Mouse (Mus musculus): ENCODE results near the gene Ube2l3.

- peak; percentile 41; the same call in 1 of the 2 replicates for TF ChIP-seq POLR2A (IDR thresholded peaks at IDR 0.05; ENCODE audit: borderline replicate concordance, control insufficient read depth, low read depth, low read length)
- TF ChIP-seq CTCF (IDR thresholded peaks at IDR 0.05; ENCODE audit: control insufficient read depth, insufficient read depth, low read length): no peak
Measured at GRCm38 (mm10) chr16:17110771-17111743, 91.4 kb downstream of the Ube2l3 start, which contains the start of gene Ppil2.

Data from bone marrow, adult 2 months (tissue).